Mouse (Mus musculus): ENCODE data around the gene Adgrl2.

Adgrl2 gene

DNA sequence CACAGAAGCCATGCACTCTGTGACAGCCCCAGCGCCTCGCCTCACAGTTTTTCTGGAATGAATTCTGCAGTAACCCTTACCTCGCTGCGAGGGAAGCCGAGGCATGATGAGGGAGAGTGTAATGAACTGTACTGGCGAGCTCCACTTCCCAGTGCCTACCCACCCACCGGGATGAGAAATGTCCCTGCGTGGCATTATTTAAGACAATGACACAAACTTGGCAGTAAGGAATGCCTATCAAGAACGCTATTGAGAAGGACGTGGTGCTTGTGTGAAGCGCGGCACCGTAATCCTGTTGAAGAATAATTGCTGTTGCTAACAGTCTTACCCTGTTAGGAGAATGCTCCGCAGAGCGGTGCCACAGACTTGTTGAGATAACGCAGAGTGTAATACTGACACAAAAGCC lies 13.2 kb downstream of the Adgrl2 start:
- peak; percentile 64 for DNase-seq (ENCODE audit: low spot score)

GRCm38 (mm10) chr3:148971893-148972596 lies 18.3 kb downstream of the Adgrl2 start:
- no peak for DNase-seq (ENCODE audit: low spot score)

GRCm38 (mm10) chr3:148964991-148965605 lies 25.3 kb downstream of the Adgrl2 start:
- peak; percentile 60 for DNase-seq (ENCODE audit: low spot score)

GRCm38 (mm10) chr3:148963381-148964044 lies 26.8 kb downstream of the Adgrl2 start:
- DNase-seq (ENCODE audit: low spot score), result no peak

- peak; percentile 19 for DNase-seq (ENCODE audit: low spot score)
These were observed 28.7 kb downstream of the Adgrl2 start for GRCm38 (mm10) chr3:148961611-148962010.

DNA sequence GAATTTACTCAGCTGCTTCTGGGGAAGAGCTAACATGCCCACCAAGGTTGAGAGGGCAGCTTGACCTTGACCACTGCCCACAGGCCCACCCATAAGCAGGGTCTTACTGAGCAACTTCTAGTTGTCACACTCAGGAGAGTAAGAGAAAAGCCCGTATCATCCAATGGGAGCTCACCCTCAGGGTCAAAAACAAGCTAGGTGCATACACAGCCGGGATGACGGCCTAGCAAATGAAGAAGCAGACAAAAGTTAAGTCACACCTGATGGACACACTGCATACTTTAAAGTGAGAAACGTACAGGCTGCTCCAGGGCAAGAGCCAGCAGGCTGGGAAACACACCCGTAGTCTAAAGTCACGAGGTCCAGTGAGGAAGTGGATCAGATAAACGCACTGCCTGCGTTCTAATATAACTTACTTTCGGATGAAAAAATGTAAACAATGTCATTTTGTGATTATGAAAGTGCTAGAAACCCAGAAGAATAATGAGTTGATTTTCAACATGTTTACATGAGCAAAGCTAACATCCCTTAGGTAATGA lies 29.5 kb downstream of the Adgrl2 start:
- no peak for DNase-seq (ENCODE audit: low spot score)

- no peak for DNase-seq (ENCODE audit: low spot score)
These were observed 30.1 kb downstream of the Adgrl2 start for GRCm38 (mm10) chr3:148960215-148960614.

GRCm38 (mm10) chr3:148959327-148960025 lies 30.9 kb downstream of the Adgrl2 start:
- peak; percentile 66 for DNase-seq (ENCODE audit: low spot score)

DNA sequence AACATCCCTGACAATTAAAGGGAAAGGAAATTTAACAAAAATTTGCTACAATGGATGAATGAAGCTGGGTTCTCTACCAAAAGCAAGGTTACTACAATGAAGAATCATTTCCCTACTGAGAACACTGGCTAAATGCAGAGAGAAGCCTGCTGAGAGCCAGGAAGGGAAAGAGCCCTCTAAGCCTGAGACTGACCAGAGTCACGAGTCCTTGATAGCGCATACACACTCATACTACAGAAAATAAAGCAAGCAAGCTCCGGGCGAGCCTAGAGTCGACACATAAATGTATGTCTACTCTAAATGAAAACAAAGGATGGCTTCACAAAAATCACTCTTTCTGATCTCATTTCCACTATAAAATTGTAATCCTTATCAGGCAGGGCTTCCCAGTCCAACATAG lies 31.6 kb downstream of the Adgrl2 start:
- DNase-seq (ENCODE audit: low spot score), result no peak

GRCm38 (mm10) chr3:148958185-148958584 lies 32.2 kb downstream of the Adgrl2 start:
- DNase-seq (ENCODE audit: low spot score), result no peak

DNA sequence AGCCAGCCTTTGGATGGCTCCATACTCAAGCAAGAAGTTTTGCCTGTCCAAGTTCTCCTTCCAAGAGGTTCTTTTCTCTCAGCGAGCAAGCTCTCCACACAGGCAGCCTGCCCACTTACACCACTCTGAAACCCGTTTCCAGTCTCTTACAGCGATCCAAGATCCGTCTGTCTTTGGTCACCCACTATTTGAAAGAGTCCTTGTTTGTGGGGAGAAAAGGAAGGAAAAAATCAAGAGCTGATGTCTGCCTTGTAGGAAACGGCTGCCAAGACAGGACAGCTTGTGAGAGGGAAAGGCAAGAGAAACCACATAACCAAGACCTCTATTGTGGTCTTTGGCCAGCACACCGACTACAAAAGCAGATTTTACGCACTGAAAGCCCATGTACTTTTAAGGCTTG lies 33.5 kb downstream of the Adgrl2 start:
- no peak for DNase-seq (ENCODE audit: low spot score)

GRCm38 (mm10) chr3:148949796-148950195 lies 40.6 kb downstream of the Adgrl2 start:
- no peak for DNase-seq (ENCODE audit: low spot score)

DNA sequence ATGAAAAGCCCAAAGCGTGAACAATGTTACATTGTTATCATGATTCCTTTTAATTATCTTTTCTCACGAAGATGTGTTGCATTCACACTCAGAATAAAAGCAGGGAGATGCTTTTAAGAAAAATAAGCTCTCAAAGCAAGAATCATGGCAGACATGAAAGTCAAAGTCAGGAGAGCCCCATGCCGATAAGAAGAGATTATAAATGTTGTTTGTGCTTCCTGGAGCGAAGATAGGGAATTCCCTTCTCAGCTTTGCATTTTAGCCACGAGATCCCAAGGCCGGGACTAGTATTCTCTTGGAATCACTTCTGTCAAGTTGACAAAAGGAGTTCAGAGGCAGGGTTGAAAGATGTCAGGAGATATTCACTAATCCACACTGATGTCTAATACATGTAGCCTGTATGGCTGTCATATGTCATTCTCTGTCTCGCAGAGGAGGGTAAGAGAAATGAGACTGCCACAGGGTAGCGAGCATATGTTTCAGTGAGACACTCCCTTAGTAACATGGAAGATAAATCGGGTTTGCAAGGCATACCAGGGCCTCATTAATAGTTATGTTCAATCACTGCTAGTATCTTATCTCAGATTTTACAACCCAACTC lies 42.5 kb downstream of the Adgrl2 start:
- peak; percentile 39 for DNase-seq (ENCODE audit: low spot score)

DNA sequence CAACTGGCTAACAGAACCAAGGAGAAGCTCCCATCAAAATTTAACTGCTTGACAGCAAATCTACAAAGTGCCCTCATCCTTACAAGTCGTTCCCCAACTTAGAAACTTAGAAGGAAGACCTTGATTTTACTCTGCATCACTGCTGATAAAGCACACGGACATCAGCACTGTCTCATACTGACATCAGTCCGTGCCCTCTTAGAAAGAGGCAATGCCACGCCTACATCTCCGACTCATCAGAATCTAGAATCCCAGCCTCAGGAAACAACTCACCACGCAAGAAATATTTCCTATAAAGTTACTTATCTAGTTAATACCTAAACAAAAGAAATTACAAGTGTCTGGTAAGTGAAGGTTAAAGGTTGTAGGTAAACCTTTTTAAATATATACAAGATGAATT lies 43.1 kb downstream of the Adgrl2 start:
- DNase-seq (ENCODE audit: low spot score), result no peak

GRCm38 (mm10) chr3:148945534-148945933 lies 44.8 kb downstream of the Adgrl2 start:
- peak; percentile 32 for DNase-seq (ENCODE audit: low spot score)

- DNase-seq (ENCODE audit: low spot score), result no peak
These were observed 50.9 kb downstream of the Adgrl2 start for GRCm38 (mm10) chr3:148939457-148939856.

- no peak for DNase-seq (ENCODE audit: low spot score)
These were observed 55.3 kb downstream of the Adgrl2 start for GRCm38 (mm10) chr3:148935056-148935455.

DNA sequence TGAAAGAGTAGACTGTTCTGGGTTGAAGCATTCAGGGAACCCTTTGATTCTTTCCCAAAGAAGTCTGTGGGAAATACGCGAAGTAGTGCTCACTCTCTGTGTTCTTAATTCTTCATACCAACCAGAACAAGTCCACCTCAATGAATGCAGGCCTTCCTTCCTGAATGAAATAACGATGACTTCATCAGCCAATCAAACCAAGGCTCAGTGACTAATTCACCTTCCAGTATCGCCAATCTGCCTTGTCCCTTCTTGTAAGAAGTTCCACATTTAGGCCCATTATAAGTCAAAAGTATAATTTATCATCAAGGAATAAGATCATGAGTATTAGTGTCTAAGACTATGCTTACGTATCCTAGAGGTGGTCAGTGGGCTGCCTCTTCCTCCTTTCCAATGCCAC lies 56.1 kb downstream of the Adgrl2 start:
- no peak for DNase-seq (ENCODE audit: low spot score)

GRCm38 (mm10) chr3:148933160-148933559 lies 57.2 kb downstream of the Adgrl2 start:
- DNase-seq (ENCODE audit: low spot score), result no peak

- DNase-seq (ENCODE audit: low spot score), result no peak
These were observed 59.4 kb downstream of the Adgrl2 start for GRCm38 (mm10) chr3:148930913-148931312.

DNA sequence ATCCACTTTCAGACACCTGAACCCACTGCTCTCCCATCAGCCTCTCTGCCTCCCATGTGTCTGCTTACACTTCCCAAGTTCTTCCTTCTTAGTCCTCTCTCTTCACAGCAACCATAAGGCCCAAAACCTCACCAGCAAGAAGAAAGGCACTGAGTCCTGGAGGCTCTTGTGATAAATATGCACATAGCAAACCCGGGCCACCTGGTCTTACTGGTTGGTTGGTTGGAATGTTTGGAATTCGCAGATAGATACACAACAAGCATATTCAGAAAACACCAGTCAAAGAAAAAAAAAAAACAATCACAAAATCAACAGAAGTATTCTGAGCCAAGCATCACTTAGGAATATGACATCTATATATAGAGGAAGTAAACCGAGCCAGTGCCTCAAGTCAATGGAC lies 64.0 kb downstream of the Adgrl2 start:
- no peak for DNase-seq (ENCODE audit: low spot score)

DNA sequence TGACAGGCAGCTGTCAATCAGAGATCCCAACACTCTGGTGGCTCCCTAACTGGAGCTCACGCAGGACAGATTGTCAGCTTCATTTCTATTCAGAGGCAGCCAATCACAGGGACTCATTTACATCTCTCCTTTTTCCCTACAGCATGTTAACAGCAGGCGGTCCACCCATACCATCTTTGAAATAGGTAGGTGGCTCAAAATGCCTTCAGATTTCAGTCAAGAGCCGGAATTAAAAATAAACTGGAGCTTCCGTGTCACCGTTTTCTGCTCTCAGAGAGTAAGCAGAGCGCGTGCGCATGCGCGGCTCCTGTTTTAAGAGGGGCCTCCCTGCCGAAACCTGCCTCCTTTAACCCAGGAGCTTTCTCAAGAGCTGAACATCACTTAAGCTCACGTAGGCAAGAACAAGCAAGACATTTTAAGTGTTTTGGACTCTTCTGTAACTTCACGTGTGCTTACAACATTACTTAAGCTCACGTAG lies 67.7 kb downstream of the Adgrl2 start:
- DNase-seq (ENCODE audit: low spot score), result peak; percentile 78
